Mouse (Mus musculus) lung, postnatal 0 days (tissue): Measurements from ENCODE around the gene Tmx2.

Experiments
- CTCF ChIP-seq: IDR thresholded peaks from 2 replicates; pipeline ENCODE4 v1.5.1; 2016; ENCODE audit warnings: antibody characterized with exemption, mild to moderate bottlenecking
- EP300 ChIP-seq: IDR thresholded peaks from 2 replicates; pipeline ENCODE4 v1.6.1; 2016; ENCODE audit warnings: antibody characterized with exemption, mild to moderate bottlenecking, control low read depth

DNA sequence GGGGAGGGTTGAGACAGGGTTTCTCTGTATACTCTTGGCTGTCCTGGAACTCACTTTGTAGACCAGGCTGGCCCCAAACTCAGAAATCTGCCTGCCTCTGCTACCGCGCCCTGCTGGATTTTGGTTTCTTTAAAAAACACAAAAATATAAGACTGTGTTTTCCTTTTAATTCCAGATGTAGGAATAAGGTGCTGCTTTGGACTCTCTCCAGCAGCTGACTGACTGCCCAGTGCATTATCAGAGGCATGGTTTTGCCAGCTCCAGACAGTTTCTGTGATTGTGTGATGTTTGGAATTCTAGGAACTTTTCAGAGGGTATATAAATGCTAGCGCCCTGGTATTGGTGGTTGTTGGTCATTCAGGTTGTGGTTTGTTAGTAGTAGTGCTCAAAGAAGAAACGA lies 38.4 kb upstream of the Tmx2 start:
- TF ChIP-seq CTCF (no peak), EP300 (no peak)
